ENCODE assay signal across 14 mouse cellular contexts in the genomic region with DNA sequence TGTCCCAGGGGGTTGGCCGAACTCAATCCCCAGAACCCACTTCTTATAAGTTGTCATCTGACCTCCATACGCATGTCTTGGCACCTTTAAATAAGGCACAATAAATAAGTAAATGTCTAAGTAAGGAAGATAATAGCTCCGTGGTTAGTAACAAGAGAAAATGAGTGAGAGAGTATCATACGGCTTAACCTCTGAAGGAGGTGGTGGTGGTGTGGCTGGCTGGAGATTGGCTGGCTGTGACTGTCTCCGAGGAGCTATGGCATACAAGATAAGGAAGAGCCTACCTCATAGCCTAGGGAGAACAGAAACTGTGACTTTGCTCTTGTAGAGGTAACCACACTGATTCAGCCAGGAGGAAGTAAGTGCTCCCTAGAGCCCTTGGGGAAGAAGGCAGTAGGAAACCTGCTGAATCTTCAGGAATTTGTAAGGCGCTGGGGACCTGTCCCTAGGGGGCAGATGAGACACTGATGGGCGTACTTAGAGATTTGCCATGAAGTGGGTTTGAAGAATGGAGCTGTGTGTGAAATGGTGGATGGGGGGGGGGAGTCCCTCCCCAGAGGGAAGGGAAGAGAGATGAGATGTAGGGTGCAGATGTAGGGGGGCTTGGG. TPM values are rescaled to one million over a fixed set of nuclear protein-coding genes. Genes with fewer than 3 reads are reported as not detected.
A peak's percentile ranks its signal among the peaks of the same experiment; 100 is the strongest.
DNase-seq lines count a peak whose midpoint lies in the region; ATAC-seq and TF ChIP-seq lines count a peak whose summit lies in the region.
"Had no signal": no experiment of that assay in that cellular context is flagged by ENCODE, and none has a peak within 500 bp of the region (broad histone marks: within the 10 kb centered on the region; RNA-seq: fewer than 3 reads in every experiment).

No protein-coding gene starts in this region.

- peak overlapping the region; percentile 40 for H3K27ac ChIP-seq in CH12.LX (ENCODE audit: insufficient read depth, low read depth)
- H3K27ac ChIP-seq in forebrain, embryonic 10.5 days = no peak overlapping the region
- H3K27ac ChIP-seq: midbrain, embryonic 10.5 days had no signal

- H3K9me3 ChIP-seq in CH12.LX (replicated peaks; ENCODE audit: low read length) = no peaks in the 10 kb centered on the region
- H3K9me3 ChIP-seq in G1E (replicated peaks) = no peaks in the 10 kb centered on the region
- no peaks in the 10 kb centered on the region for H3K9me3 ChIP-seq in forebrain, embryonic 10.5 days
- H3K9me3 ChIP-seq: midbrain, embryonic 10.5 days had no signal

- dilution Hi-C loops in CH12.LX (cut with MboI; ENCODE audit: extremely low pct_ligation_motif_present, extremely low pct_unique_long_range_greater_than_20kb, low sequenced_read_pairs) = no loop called here

- H3K9ac ChIP-seq in CH12.LX (ENCODE audit: insufficient read depth, low read depth) = no peak overlapping the region

- DNase-seq in CH12.LX (ENCODE audit: extremely low read depth) = peak; percentile 79
- DNase-seq in G1E (ENCODE audit: low spot score) = peak; percentile 93
- no peak for DNase-seq in urinary bladder, postnatal 25 days (ENCODE audit: low spot score)
- no peak for DNase-seq in cerebellum, postnatal 10 days
- DNase-seq in forebrain, embryonic 10.5 days (ENCODE audit: extremely low spot score, low spot score) = no peak
- DNase-seq in layer of hippocampus, adult 9-10 months (ENCODE audit: low spot score) = no peak
- DNase-seq: right cerebral cortex, postnatal 14 days had no signal

- peak; percentile 79 for ATAC-seq in G1E (ENCODE audit: extremely low read depth, insufficient number of reproducible peaks, low FRiP score, poor library complexity, severe bottlenecking)
- peak; percentile 81 for ATAC-seq in granulocyte monocyte progenitor cell, adult 5-6 weeks (replicated peaks; ENCODE audit: poor library complexity, severe bottlenecking)
- ATAC-seq in megakaryocyte, adult 5-6 weeks (ENCODE audit: poor library complexity, severe bottlenecking) = peak; percentile 55
- ATAC-seq: forebrain, embryonic 16.5 days had no signal

- TF ChIP-seq POLR2A in CH12.LX (IDR thresholded peaks at IDR 0.05; ENCODE audit: low read depth, low read length) = no peak; the same call in 1 of the 2 replicates

- H3K27me3 ChIP-seq in CH12.LX (replicated peaks) (no peaks in the 10 kb centered on the region), G1E (ENCODE audit: insufficient read depth, low read length) (no peaks in the 10 kb centered on the region)
- H3K27me3 ChIP-seq in forebrain, embryonic 10.5 days (ENCODE audit: poor library complexity, severe bottlenecking) = no peaks in the 10 kb centered on the region

- TF ChIP-seq CTCF in CH12.LX (conservative IDR thresholded peaks at IDR 0.05 in 1 of 2, IDR thresholded peaks at IDR 0.05 in 1 of 2; ENCODE audit: low read depth in 2 of 2, low read length in 2 of 2) (0 out of 4 replicates have a peak, but pooled peaks of 1 of the 2 experiments have one; percentile 7), G1E (IDR thresholded peaks at IDR 0.05; ENCODE audit: low read depth, low read length) (no peak)

- WGBS in forebrain, embryonic 10.5 days = 82% methylated on average over 7 of the region's 7 CpGs

- TF ChIP-seq RAD21 in CH12.LX (IDR thresholded peaks at IDR 0.05; ENCODE audit: low read depth, low read length) = no peak

- peak; percentile 51 for TF ChIP-seq EP300 in CH12.LX (IDR thresholded peaks at IDR 0.05; ENCODE audit: low read length)

- H3K4me1 ChIP-seq in CH12.LX (ENCODE audit: control insufficient read depth in 1 of 2, insufficient read depth in 2 of 2) (peaks cover 16 to 48% of the 10 kb centered on the region in 2 experiments), G1E (ENCODE audit: insufficient read depth, low read depth, low read length) (peaks cover 86% of the 10 kb centered on the region)
- H3K4me1 ChIP-seq in forebrain, embryonic 10.5 days = peaks cover 30% of the 10 kb centered on the region

- peak overlapping the region; percentile 17 for H3K4me2 ChIP-seq in CH12.LX (ENCODE audit: insufficient read depth, low read depth, poor library complexity, severe bottlenecking)

- peaks cover 60% of the 10 kb centered on the region for H3K79me2 ChIP-seq in CH12.LX (replicated peaks; ENCODE audit: control insufficient read depth, extremely low read depth, insufficient read depth, poor library complexity, severe bottlenecking)

- in situ Hi-C loops in CH12.LX (cut with MboI; ENCODE audit: low pct_ligation_motif_present, low pct_unique_long_range_greater_than_20kb, low sequenced_read_pairs) = no loop called here

- H3K4me3 ChIP-seq in CH12.LX (replicated peaks in 1 of 3; ENCODE audit: low read depth in 2 of 3, low read length in 2 of 3, poor library complexity in 1 of 3) (no peak overlapping the region), G1E (ENCODE audit: low read depth, low read length) (peak overlapping the region; percentile 44; the same call in 1 of the 2 replicates)
- no peak overlapping the region for H3K4me3 ChIP-seq in forebrain, embryonic 10.5 days
- H3K4me3 ChIP-seq: midbrain, embryonic 10.5 days had no signal

- H3K36me3 ChIP-seq in CH12.LX (replicated peaks in 1 of 2; ENCODE audit: control insufficient read depth in 1 of 2, insufficient read depth in 1 of 2, low read length in 1 of 2) = peaks cover 57 to 81% of the 10 kb centered on the region in 2 experiments
- H3K36me3 ChIP-seq in G1E (replicated peaks) = peaks cover 79% of the 10 kb centered on the region
- H3K36me3 ChIP-seq in forebrain, embryonic 10.5 days (replicated peaks) = peaks cover 76% of the 10 kb centered on the region

TF ChIP-seq in CH12.LX, 34 proteins besides CTCF, POLR2A, EP300 and RAD21 (continues in another document):
- TF ChIP-seq JUND (conservative IDR thresholded peaks at IDR 0.05; ENCODE audit: low read depth, low read length) (no peak), SMC3 (IDR thresholded peaks at IDR 0.05; ENCODE audit: low read depth, low read length) (no peak), MAX (IDR thresholded peaks at IDR 0.05; ENCODE audit: low read length) (no peak)

RNA-seq across cellular contexts. Expression of a gene that starts 5.7 kb away (rescaled TPM):
- 104 and 107 TPM in 2 replicates for total RNA-seq in CH12.LX (2012; rRNA removed)
- total RNA-seq in CH12.LX (2014; rRNA removed) = 15.7 and 24.9 TPM in 2 replicates
- polyA plus RNA-seq in CH12.LX (2012; ENCODE audit: insufficient read length, low read depth) = 309 and 372 TPM in 2 replicates
- 228 and 271 TPM in 2 replicates for total RNA-seq in G1E (2014; fragmentation: Nextera tagmentation)
- 52.1 and 57.4 TPM in 2 replicates for total RNA-seq in G1E (2017)
- 141 and 175 TPM in 2 replicates for polyA plus RNA-seq in G1E (2012)
- total RNA-seq in granulocyte monocyte progenitor cell, adult 5-6 weeks (2014; fragmentation: Nextera tagmentation) = 215 and 226 TPM in 2 replicates
- 56.8 and 58.0 TPM in 2 replicates for total RNA-seq in granulocyte monocyte progenitor cell, adult 5-6 weeks (2017)
- 59.2 and 64.7 TPM in 2 replicates for total RNA-seq in megakaryocyte, adult 5-6 weeks (2015)
- 21.8 and 28.3 TPM in 2 replicates for total RNA-seq in megakaryocyte, adult 5-6 weeks (2017)
- 192 and 194 TPM in 2 replicates for polyA plus RNA-seq in forebrain, embryonic 10.5 days (2016; fragmentation: Nextera tagmentation; extraction: Ambion mirVana)

RNA-seq across cellular contexts. Expression of a gene that starts 5.8 kb away (rescaled TPM):
- total RNA-seq in CH12.LX (2012; rRNA removed) (34.2 and 40.8 TPM in 2 replicates), CH12.LX (2014; rRNA removed) (25.4 and 26.4 TPM in 2 replicates), G1E (2014; fragmentation: Nextera tagmentation) (20.5 and 26.1 TPM in 2 replicates), G1E (2017) (9.6 and 9.8 TPM in 2 replicates)
- polyA plus RNA-seq in CH12.LX (2012; ENCODE audit: insufficient read length, low read depth) (35.3 and 36.0 TPM in 2 replicates), G1E (2012) (15.7 and 22.0 TPM in 2 replicates)
- 8.0 and 18.8 TPM in 2 replicates for total RNA-seq in granulocyte monocyte progenitor cell, adult 5-6 weeks (2014; fragmentation: Nextera tagmentation)
- 6.5 and 11.3 TPM in 2 replicates for total RNA-seq in granulocyte monocyte progenitor cell, adult 5-6 weeks (2017)
- total RNA-seq in megakaryocyte, adult 5-6 weeks (2015) = 11.8 and 12.2 TPM in 2 replicates
- total RNA-seq in megakaryocyte, adult 5-6 weeks (2017) = 5.3 and 5.9 TPM in 2 replicates
- polyA plus RNA-seq in forebrain, embryonic 10.5 days (2016; fragmentation: Nextera tagmentation; extraction: Ambion mirVana) = 46.4 and 51.1 TPM in 2 replicates

RNA-seq across cellular contexts. Expression of a gene that starts 19.9 kb away (rescaled TPM):
- total RNA-seq in CH12.LX (2012; rRNA removed) (not detected in 2 replicates), CH12.LX (2014; rRNA removed) (not detected in 2 replicates), G1E (2014; fragmentation: Nextera tagmentation) (84.5 and 116 TPM in 2 replicates), G1E (2017) (3.6 and 4.8 TPM in 2 replicates)
- polyA plus RNA-seq in CH12.LX (2012; ENCODE audit: insufficient read length, low read depth) (0.09 and 0.11 TPM in 2 replicates), G1E (2012) (50.0 and 54.6 TPM in 2 replicates)
- 1.7 and 3.0 TPM in 2 replicates for total RNA-seq in granulocyte monocyte progenitor cell, adult 5-6 weeks (2014; fragmentation: Nextera tagmentation)
- 0.10 TPM in 1 of 2 replicates, not detected in the other for total RNA-seq in granulocyte monocyte progenitor cell, adult 5-6 weeks (2017)
- total RNA-seq in megakaryocyte, adult 5-6 weeks (2015) = 0.91 and 2.2 TPM in 2 replicates
- total RNA-seq in megakaryocyte, adult 5-6 weeks (2017) = 0.26 and 0.45 TPM in 2 replicates
- 4.3 and 4.6 TPM in 2 replicates for polyA plus RNA-seq in forebrain, embryonic 10.5 days (2016; fragmentation: Nextera tagmentation; extraction: Ambion mirVana)

RNA-seq across cellular contexts. Expression of a gene that starts 25.8 kb away (rescaled TPM):
- total RNA-seq in CH12.LX (2012; rRNA removed) (1.1 and 1.3 TPM in 2 replicates), CH12.LX (2014; rRNA removed) (0.56 and 1.0 TPM in 2 replicates), G1E (2014; fragmentation: Nextera tagmentation) (0.29 and 0.68 TPM in 2 replicates), G1E (2017) (0.27 and 0.29 TPM in 2 replicates)
- polyA plus RNA-seq in CH12.LX (2012; ENCODE audit: insufficient read length, low read depth) (2.7 and 2.8 TPM in 2 replicates), G1E (2012) (0.36 and 0.56 TPM in 2 replicates)
- not detected in 2 replicates for total RNA-seq in granulocyte monocyte progenitor cell, adult 5-6 weeks (2014; fragmentation: Nextera tagmentation)
- not detected in 2 replicates for total RNA-seq in granulocyte monocyte progenitor cell, adult 5-6 weeks (2017)
- 0.11 TPM in 1 of 2 replicates, not detected in the other for total RNA-seq in megakaryocyte, adult 5-6 weeks (2015)
- 0.45 TPM in 1 of 2 replicates, not detected in the other for total RNA-seq in megakaryocyte, adult 5-6 weeks (2017)
- polyA plus RNA-seq in forebrain, embryonic 10.5 days (2016; fragmentation: Nextera tagmentation; extraction: Ambion mirVana) = 27.9 and 28.7 TPM in 2 replicates

RNA-seq across cellular contexts. Expression of a gene that starts 31.9 kb away (rescaled TPM):
- total RNA-seq in CH12.LX (2012; rRNA removed) (not detected in 2 replicates), CH12.LX (2014; rRNA removed) (not detected in 2 replicates), G1E (2014; fragmentation: Nextera tagmentation) (not detected in 2 replicates), G1E (2017) (not detected in 2 replicates)
- polyA plus RNA-seq in CH12.LX (2012; ENCODE audit: insufficient read length, low read depth) (not detected in 2 replicates), G1E (2012) (not detected in 2 replicates)
- total RNA-seq in granulocyte monocyte progenitor cell, adult 5-6 weeks (2014; fragmentation: Nextera tagmentation) = not detected in 2 replicates
- not detected in 2 replicates for total RNA-seq in granulocyte monocyte progenitor cell, adult 5-6 weeks (2017)
- not detected in 2 replicates for total RNA-seq in megakaryocyte, adult 5-6 weeks (2015)
- total RNA-seq in megakaryocyte, adult 5-6 weeks (2017) = not detected in 2 replicates
- polyA plus RNA-seq in forebrain, embryonic 10.5 days (2016; fragmentation: Nextera tagmentation; extraction: Ambion mirVana) = not detected in 2 replicates
- polyA plus RNA-seq: forebrain, embryonic 16.5 days; gonadal fat pad, adult 2 months; limb, embryonic 11.5 days; midbrain, embryonic 10.5 days; neural tube, embryonic 11.5 days had no signal

Comparison
In these comparisons a context has a peak if more than half of its experiments do, and no peak if none do; other contexts are left out.
1. DNase-seq: peak in CH12.LX (single experiment) and G1E (single experiment); none in urinary bladder, postnatal 25 days (single experiment), cerebellum, postnatal 10 days (0 of 2), forebrain, embryonic 10.5 days (single experiment) and layer of hippocampus, adult 9-10 months (single experiment).
2. Peak in every context shown above with its lines, with median percentiles within 50 percentile points of each other: ATAC-seq.